In genomic region chr13:51805634-51806033, GRCm38 (mm10) we compare ENCODE assay signal across 13 mouse cellular contexts. TPM values are rescaled to one million over a fixed set of nuclear protein-coding genes. Genes with fewer than 3 reads are reported as not detected.
DNase-seq lines count a peak whose midpoint lies in the region; ATAC-seq lines count a peak whose summit lies in the region.
"Had no signal": no experiment of that assay in that cellular context is flagged by ENCODE, and none has a peak within 500 bp of the region (broad histone marks: within the 10 kb centered on the region; RNA-seq: fewer than 3 reads in every experiment).

No protein-coding gene starts in this region.

- DNase-seq in forebrain, embryonic 10.5 days (ENCODE audit: extremely low spot score, low spot score): no peak
- DNase-seq in brain, adult 2 months (ENCODE audit: low read depth, low spot score): peak; percentile 98
- DNase-seq in cerebellum, postnatal 25 days: peak; percentile 80 to 81
- DNase-seq in layer of hippocampus, adult 9-10 months (ENCODE audit: low spot score): peak; percentile 81
- no peak for DNase-seq in embryo, embryonic 9.5 days (ENCODE audit: extremely low spot score)
- DNase-seq in urinary bladder, adult 2 months (ENCODE audit: low spot score): no peak
- DNase-seq: kidney, postnatal 4 days had no signal

- H3K36me3 ChIP-seq in forebrain, embryonic 12.5 days (replicated peaks): no peaks in the 10 kb centered on the region
- H3K36me3 ChIP-seq in forebrain, embryonic 10.5 days (replicated peaks): no peaks in the 10 kb centered on the region
- H3K36me3 ChIP-seq in kidney, embryonic 16.5 days (ENCODE audit: insufficient read depth, low read length): no peaks in the 10 kb centered on the region
- H3K36me3 ChIP-seq: embryonic facial prominence, embryonic 15.5 days; heart, embryonic 13.5 days had no signal

- ATAC-seq in forebrain, embryonic 12.5 days (ENCODE audit: low FRiP score): no peak
- ATAC-seq in kidney, embryonic 16.5 days (ENCODE audit: low FRiP score, low TSS enrichment): no peak
- ATAC-seq: inflammation-experienced regulatory T-cells, adult 6 months; lung, postnatal 0 days had no signal

- H3K27me3 ChIP-seq in forebrain, embryonic 12.5 days: peaks cover 6% of the 10 kb centered on the region; the same call in 1 of the 2 replicates
- H3K27me3 ChIP-seq in forebrain, embryonic 10.5 days (ENCODE audit: poor library complexity, severe bottlenecking): no peaks in the 10 kb centered on the region
- H3K27me3 ChIP-seq in kidney, embryonic 16.5 days (ENCODE audit: insufficient read depth, low read length): no peaks in the 10 kb centered on the region
- H3K27me3 ChIP-seq: heart, embryonic 13.5 days had no signal

- H3K4me1 ChIP-seq in forebrain, embryonic 12.5 days: peaks cover 3% of the 10 kb centered on the region; the same call in 1 of the 2 replicates
- peaks cover 12% of the 10 kb centered on the region for H3K4me1 ChIP-seq in forebrain, embryonic 10.5 days
- H3K4me1 ChIP-seq in kidney, embryonic 16.5 days (ENCODE audit: insufficient read depth, low read length): no peaks in the 10 kb centered on the region

- H3K27ac ChIP-seq in forebrain, embryonic 12.5 days: peak overlapping the region; percentile 37; the same call in 1 of the 2 replicates
- H3K27ac ChIP-seq in forebrain, embryonic 10.5 days: no peak overlapping the region
- no peak overlapping the region for H3K27ac ChIP-seq in kidney, embryonic 16.5 days (ENCODE audit: low read length)
- H3K27ac ChIP-seq: embryonic facial prominence, embryonic 15.5 days; heart, embryonic 13.5 days had no signal

- no peak overlapping the region for H3K4me2 ChIP-seq in forebrain, embryonic 12.5 days
- no peak overlapping the region for H3K4me2 ChIP-seq in kidney, embryonic 16.5 days (replicated peaks; ENCODE audit: low read depth, low read length)
- H3K4me2 ChIP-seq: embryonic facial prominence, embryonic 15.5 days; heart, embryonic 13.5 days had no signal

- 72% methylated on average over 4 of the region's 4 CpGs for WGBS in forebrain, embryonic 12.5 days
- 78% methylated on average over 4 of the region's 4 CpGs for WGBS in forebrain, embryonic 10.5 days
- 70% methylated on average over 4 of the region's 4 CpGs for WGBS in kidney, embryonic 16.5 days

- H3K4me3 ChIP-seq in forebrain, embryonic 12.5 days (replicated peaks): no peak overlapping the region
- no peak overlapping the region for H3K4me3 ChIP-seq in forebrain, embryonic 10.5 days
- no peak overlapping the region for H3K4me3 ChIP-seq in kidney, embryonic 16.5 days (ENCODE audit: low read length)
- H3K4me3 ChIP-seq: embryonic facial prominence, embryonic 15.5 days; heart, embryonic 13.5 days had no signal

- H3K9me3 ChIP-seq in forebrain, embryonic 12.5 days: no peaks in the 10 kb centered on the region
- no peaks in the 10 kb centered on the region for H3K9me3 ChIP-seq in forebrain, embryonic 10.5 days
- H3K9me3 ChIP-seq in kidney, embryonic 16.5 days (ENCODE audit: low read length): no peaks in the 10 kb centered on the region
- H3K9me3 ChIP-seq: embryonic facial prominence, embryonic 15.5 days; heart, embryonic 13.5 days had no signal

- H3K9ac ChIP-seq in forebrain, embryonic 12.5 days: no peak overlapping the region
- H3K9ac ChIP-seq in kidney, embryonic 16.5 days (replicated peaks; ENCODE audit: low read length): no peak overlapping the region
- H3K9ac ChIP-seq: embryonic facial prominence, embryonic 15.5 days; heart, embryonic 13.5 days had no signal

RNA-seq across cellular contexts. Expression of gene Sema4d, which starts 12.1 kb away (rescaled TPM):
- polyA plus RNA-seq in forebrain, embryonic 12.5 days (2016; fragmentation: Nextera tagmentation; extraction: Ambion mirVana): 8.2 and 11.4 TPM in 2 replicates
- polyA plus RNA-seq in forebrain, embryonic 10.5 days (2016; fragmentation: Nextera tagmentation; extraction: Ambion mirVana): 8.0 and 8.4 TPM in 2 replicates
- polyA plus RNA-seq in kidney, embryonic 16.5 days (2015; fragmentation: Nextera tagmentation; extraction: Ambion mirVana): 28.8 and 29.0 TPM in 2 replicates
- 6.1 and 8.1 TPM in 2 replicates for polyA plus RNA-seq in urinary bladder, adult 2 months (2012; rRNA removed)

RNA-seq across cellular contexts. Expression of gene Gadd45g, which starts 40.8 kb away (rescaled TPM):
- polyA plus RNA-seq in forebrain, embryonic 12.5 days (2016; fragmentation: Nextera tagmentation; extraction: Ambion mirVana): 211 and 218 TPM in 2 replicates
- 102 and 107 TPM in 2 replicates for polyA plus RNA-seq in forebrain, embryonic 10.5 days (2016; fragmentation: Nextera tagmentation; extraction: Ambion mirVana)
- 45.8 and 48.5 TPM in 2 replicates for polyA plus RNA-seq in kidney, embryonic 16.5 days (2015; fragmentation: Nextera tagmentation; extraction: Ambion mirVana)
- polyA plus RNA-seq in urinary bladder, adult 2 months (2012; rRNA removed): 68.6 and 122 TPM in 2 replicates

Comparison
In these comparisons a context has a peak if more than half of its experiments do, and no peak if none do; other contexts are left out.
1. DNase-seq: peak in brain, adult 2 months (single experiment), cerebellum, postnatal 25 days (2 of 2) and layer of hippocampus, adult 9-10 months (single experiment); none in forebrain, embryonic 10.5 days (single experiment), embryo, embryonic 9.5 days (single experiment) and urinary bladder, adult 2 months (single experiment).